Mouse (Mus musculus) cerebellum, adult (tissue): ENCODE measurements around the gene Soga1.

ENCODE experiments used
- ATAC-seq: cut with Nextera tagmentation; 2 replicates; pipeline ENCODE4 v1.9.2; 2017; ENCODE audit warnings: mild to moderate bottlenecking, moderate library complexity, mixed read lengths; ENCODE audit not compliant: insufficient number of reproducible peaks, low FRiP score, low TSS enrichment

Gene Soga1

GRCm38 (mm10) chr2:157081960-157082359 is 2.9 kb upstream of the Soga1 start:
- no peak for ATAC-seq

GRCm38 (mm10) chr2:157081331-157081730 is 2.3 kb upstream of the Soga1 start:
- ATAC-seq: no peak

- peak; percentile 2; the same call in 1 of the 2 replicates for ATAC-seq
Observed at GRCm38 (mm10) chr2:157079701-157080180, 687 bp upstream of the Soga1 start.

GRCm38 (mm10) chr2:157078059-157078792 is 828 bp downstream of the Soga1 start:
- no peak for ATAC-seq

DNA sequence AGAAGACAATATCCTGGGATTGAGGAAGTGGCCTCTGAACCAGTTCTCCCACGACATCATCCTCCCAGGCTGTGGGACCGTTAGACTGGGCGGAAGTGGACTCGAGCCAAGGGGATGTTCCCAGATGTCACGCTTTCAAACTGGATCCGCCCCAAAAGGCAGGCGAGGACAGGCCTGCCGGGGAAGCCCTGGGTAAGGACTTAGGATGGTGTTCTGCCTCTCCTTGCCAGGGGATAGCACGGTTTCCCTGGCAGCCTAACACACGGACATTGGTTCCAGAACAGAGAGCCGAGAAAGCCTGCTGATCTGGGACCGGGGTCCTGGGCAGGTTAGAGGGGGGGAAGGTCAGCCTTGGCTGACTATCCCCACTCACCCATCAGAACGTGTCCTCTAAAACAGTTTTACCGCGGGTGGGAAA is 1.4 kb downstream of the Soga1 start:
- no peak for ATAC-seq

GRCm38 (mm10) chr2:157077160-157077559 is 1.9 kb downstream of the Soga1 start:
- ATAC-seq: no peak

- no peak for ATAC-seq
Observed at GRCm38 (mm10) chr2:157076585-157076984, 2.5 kb downstream of the Soga1 start.

DNA sequence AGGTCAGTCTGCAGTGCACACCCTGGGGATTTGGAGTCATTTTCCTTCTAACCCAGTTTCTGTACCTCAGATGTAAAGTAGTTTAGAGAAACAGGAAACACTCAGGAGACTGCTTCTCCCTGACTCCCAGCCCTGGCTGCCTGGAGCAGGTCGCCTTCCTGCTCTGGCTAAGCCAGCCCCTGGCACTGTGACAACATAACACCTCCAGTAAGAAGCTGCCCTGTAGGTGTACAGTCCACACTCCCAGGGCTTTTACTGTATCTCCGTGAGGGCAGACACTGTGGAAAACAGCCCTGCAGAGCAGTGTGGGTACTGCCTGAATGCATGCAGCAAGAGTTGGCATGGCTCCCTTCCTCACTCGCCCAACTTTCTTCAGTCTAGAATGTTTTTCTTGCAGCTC is 3.4 kb downstream of the Soga1 start:
- 0 out of 2 replicates have a peak, but pooled peaks have one; percentile 22 for ATAC-seq

DNA sequence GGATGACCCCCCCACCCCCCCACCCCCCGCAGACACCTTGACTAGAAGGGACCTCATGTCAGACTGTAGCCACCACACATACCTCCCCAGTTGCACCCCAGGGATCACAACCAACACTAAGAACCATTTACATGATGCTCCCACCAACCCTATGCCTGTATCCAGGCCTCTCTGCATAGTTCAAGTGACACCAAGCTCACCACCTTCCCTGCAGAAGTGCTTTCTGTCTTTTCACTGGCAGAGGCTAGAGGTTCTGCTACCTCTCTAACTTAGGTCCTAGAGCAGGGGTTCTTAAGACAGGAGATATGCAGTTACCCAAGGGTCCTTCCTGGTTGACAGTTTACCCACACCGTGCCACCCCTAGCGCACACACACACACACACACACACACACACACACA is 3.8 kb downstream of the Soga1 start:
- no peak for ATAC-seq

- no peak for ATAC-seq
Observed at GRCm38 (mm10) chr2:157074772-157075171, 4.3 kb downstream of the Soga1 start.

GRCm38 (mm10) chr2:157074186-157074724 is 4.8 kb downstream of the Soga1 start:
- ATAC-seq: 0 out of 2 replicates have a peak, but pooled peaks have one; percentile 0

- ATAC-seq: no peak
Observed at GRCm38 (mm10) chr2:157073378-157074052, 5.5 kb downstream of the Soga1 start.

DNA sequence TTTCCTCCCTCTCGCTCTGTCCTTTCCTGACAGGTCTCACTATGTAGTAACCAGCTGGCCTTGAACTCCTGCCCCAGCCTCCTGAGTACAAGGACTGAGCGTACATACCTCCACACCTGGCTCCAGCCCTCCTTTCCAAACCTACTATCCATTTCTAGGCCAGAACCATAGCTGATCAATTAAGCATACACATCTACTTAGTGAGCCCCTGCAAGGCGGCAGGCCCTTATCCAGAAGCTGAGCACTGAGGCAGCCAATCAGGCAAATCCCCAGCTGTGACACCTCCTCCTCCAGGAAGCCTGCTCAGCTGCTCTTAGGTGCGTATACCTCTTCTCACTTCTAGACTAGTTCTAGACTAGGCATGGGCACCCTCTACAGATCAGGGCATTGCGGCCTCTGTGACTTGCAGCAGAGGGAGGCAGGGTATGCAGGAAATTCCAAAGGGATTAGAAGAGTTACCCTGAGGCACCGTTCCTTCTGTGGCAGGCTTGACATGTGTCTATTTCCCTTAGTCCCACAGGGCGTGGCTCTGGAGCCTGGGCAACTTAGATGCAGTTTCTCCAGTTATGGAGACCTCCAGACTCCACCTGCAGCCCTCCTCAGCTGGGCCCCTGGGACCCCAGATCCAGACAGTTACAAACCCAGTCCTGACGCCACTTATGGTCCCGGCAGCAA is 6.6 kb downstream of the Soga1 start:
- no peak for ATAC-seq

- no peak for ATAC-seq
Observed at GRCm38 (mm10) chr2:157071556-157071955, 7.5 kb downstream of the Soga1 start.

DNA sequence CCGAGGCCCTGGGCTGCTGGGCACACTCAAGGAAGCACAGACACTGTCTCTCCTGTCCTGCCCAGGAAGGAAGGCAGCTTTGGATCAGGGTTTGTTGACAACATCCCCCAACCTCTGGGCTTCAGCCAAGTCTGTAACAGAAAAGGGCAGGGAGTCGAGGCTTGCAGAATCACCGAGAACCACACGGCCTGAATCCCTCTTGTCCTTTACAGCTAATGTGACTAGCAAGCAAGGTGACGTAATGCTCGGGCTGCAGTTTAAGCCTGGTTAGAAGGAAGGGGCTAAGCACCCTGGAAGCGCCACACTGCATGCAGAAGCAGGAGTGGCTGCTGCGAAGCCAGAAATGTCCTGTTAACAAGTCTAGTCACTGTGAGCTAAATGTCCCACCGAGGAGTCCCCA is 8.7 kb downstream of the Soga1 start:
- ATAC-seq: no peak

- ATAC-seq: 0 out of 2 replicates have a peak, but pooled peaks have one; percentile 2
Observed at GRCm38 (mm10) chr2:157069755-157070315, 9.2 kb downstream of the Soga1 start.

- ATAC-seq: peak; percentile 87
Observed at GRCm38 (mm10) chr2:157069355-157069735, 9.7 kb downstream of the Soga1 start.

DNA sequence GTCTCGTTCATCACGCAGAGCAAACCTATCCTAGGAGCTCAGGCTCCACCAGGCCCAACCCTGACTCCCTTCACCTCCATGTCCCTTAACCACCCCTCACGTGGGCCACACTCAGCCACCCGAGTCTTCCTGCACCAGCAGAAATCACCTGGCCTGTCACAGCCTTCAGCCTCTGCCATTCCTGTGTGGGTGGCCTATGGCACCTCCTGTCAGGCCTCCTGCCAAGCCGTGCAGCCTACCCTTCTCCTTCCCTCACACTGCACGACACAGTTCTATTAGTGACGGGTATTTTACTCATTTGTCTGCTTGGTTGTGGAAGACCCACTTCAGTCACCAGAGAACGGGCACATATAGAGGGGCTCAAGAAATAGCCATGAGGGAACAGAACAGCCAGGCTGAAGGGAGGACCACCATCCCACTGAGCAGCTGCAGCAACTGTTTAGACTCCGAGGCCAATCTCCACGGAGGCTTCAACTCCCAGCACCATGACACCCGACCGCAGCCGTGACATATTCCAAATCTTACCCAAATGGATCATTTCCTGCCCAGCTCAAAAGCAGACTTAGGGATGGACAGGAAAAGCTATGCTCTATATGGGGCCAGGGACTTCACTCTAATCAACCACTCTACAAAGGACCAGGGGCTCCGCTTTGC is 10.2 kb downstream of the Soga1 start:
- peak; percentile 4; the same call in 1 of the 2 replicates for ATAC-seq

DNA sequence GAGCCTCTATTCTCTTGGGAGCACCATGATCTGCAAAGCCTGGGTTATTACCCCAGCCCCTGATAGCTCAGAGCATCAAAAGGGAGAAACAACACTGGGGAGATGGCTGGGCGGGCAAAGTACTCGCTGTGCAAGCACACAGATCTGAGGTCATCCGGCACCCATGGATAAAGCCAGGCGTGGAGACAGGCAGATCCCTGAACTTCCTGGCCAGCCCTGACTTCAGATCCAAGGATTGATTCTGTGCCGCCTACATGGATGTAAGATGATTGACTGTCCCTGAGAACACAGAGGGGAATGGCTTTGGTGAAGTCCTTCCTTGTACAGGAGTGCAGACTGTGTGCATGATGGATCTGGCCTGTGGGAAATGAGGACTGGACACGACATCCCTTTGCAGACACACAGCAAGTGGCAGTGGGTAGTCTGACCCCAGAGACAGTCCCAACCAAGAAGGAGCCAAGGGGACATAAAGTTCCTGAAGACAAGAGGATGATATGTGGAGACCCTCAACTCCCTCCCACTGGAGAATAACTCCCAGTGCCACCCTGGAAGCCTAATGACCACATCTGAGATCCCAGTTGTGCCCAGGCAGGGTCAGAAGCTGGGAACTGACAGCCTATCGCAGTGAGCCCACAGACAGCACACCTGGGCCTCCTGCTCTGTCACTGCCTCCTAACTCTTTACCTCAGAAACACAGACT is 12.2 kb downstream of the Soga1 start:
- ATAC-seq: no peak
